Mouse (Mus musculus): ENCODE data around the gene Apbb1. TPM values are rescaled to one million over a fixed set of nuclear protein-coding genes. Genes with fewer than 3 reads are reported as not detected.

The Apbb1 gene
- polyA plus RNA-seq, 1 experiment = 0.52 TPM

- Histone ChIP-seq H3K27ac (ENCODE audit: insufficient read depth, low read depth, low read length) (no peak overlapping the region), H3K4me1 (ENCODE audit: control insufficient read depth, insufficient read depth, low read length) (no peaks in the 10 kb centered on the region), H3K4me3 (ENCODE audit: insufficient read depth, low read length) (no peak overlapping the region)
- no peak for TF ChIP-seq POLR2A (IDR thresholded peaks at IDR 0.05; ENCODE audit: borderline replicate concordance, low read depth, low read length)
- TF ChIP-seq CTCF (IDR thresholded peaks at IDR 0.05; ENCODE audit: low read depth, low read length) = no peak
These were observed 22.4 kb downstream of the Apbb1 start for GRCm38 (mm10) chr7:105559016-105559415.

- no peak overlapping the region for H3K27ac ChIP-seq (ENCODE audit: insufficient read depth, low read depth, low read length)
- no peak for TF ChIP-seq CTCF (IDR thresholded peaks at IDR 0.05; ENCODE audit: low read depth, low read length)
- no peak for TF ChIP-seq POLR2A (IDR thresholded peaks at IDR 0.05; ENCODE audit: borderline replicate concordance, low read depth, low read length)
- no peak overlapping the region for H3K4me3 ChIP-seq (ENCODE audit: insufficient read depth, low read length)
- peaks cover 4% of the 10 kb centered on the region; the same call in 1 of the 2 replicates for H3K4me1 ChIP-seq (ENCODE audit: control insufficient read depth, insufficient read depth, low read length)
These were observed 23.8 kb downstream of the Apbb1 start for GRCm38 (mm10) chr7:105557671-105558070.

GRCm38 (mm10) chr7:105556406-105556805 is 25.0 kb downstream of the Apbb1 start:
- no peak overlapping the region for H3K27ac ChIP-seq (ENCODE audit: insufficient read depth, low read depth, low read length)
- peaks cover 4% of the 10 kb centered on the region; the same call in 1 of the 2 replicates for H3K4me1 ChIP-seq (ENCODE audit: control insufficient read depth, insufficient read depth, low read length)
- TF ChIP-seq CTCF (IDR thresholded peaks at IDR 0.05; ENCODE audit: low read depth, low read length) = no peak
- H3K4me3 ChIP-seq (ENCODE audit: insufficient read depth, low read length) = no peak overlapping the region

- H3K27ac ChIP-seq (ENCODE audit: insufficient read depth, low read depth, low read length) = no peak overlapping the region
- TF ChIP-seq CTCF (IDR thresholded peaks at IDR 0.05; ENCODE audit: low read depth, low read length) (no peak), POLR2A (IDR thresholded peaks at IDR 0.05; ENCODE audit: borderline replicate concordance, low read depth, low read length) (no peak)
- H3K4me3 ChIP-seq (ENCODE audit: insufficient read depth, low read length) = no peak overlapping the region
- peaks cover 4% of the 10 kb centered on the region; the same call in 1 of the 2 replicates for H3K4me1 ChIP-seq (ENCODE audit: control insufficient read depth, insufficient read depth, low read length)
These were observed 25.9 kb downstream of the Apbb1 start for GRCm38 (mm10) chr7:105555571-105555970.

- Histone ChIP-seq H3K4me1 (ENCODE audit: control insufficient read depth, insufficient read depth, low read length) (peaks cover 4% of the 10 kb centered on the region; the same call in 1 of the 2 replicates), H3K4me3 (ENCODE audit: insufficient read depth, low read length) (peak within 1 kb of the TSS; percentile 74), H3K27ac (ENCODE audit: insufficient read depth, low read depth, low read length) (no peak within 1 kb of the TSS)
- no peak for TF ChIP-seq CTCF (IDR thresholded peaks at IDR 0.05; ENCODE audit: low read depth, low read length)
These were observed 27.1 kb downstream of the Apbb1 start, which contains the start of gene Smpd1 for GRCm38 (mm10) chr7:105554212-105554942. Gene Smpd1, plus strand, starts transcription at chr7:105554360.

GRCm38 (mm10) chr7:105553456-105554211 is 27.8 kb downstream of the Apbb1 start:
- TF ChIP-seq POLR2A (IDR thresholded peaks at IDR 0.05; ENCODE audit: borderline replicate concordance, low read depth, low read length) (no peak), CTCF (IDR thresholded peaks at IDR 0.05; ENCODE audit: low read depth, low read length) (no peak)
- no peak overlapping the region for H3K27ac ChIP-seq (ENCODE audit: insufficient read depth, low read depth, low read length)
- H3K4me3 ChIP-seq (ENCODE audit: insufficient read depth, low read length) = peak overlapping the region; percentile 74
- H3K4me1 ChIP-seq (ENCODE audit: control insufficient read depth, insufficient read depth, low read length) = peaks cover 4% of the 10 kb centered on the region; the same call in 1 of the 2 replicates

- no peak overlapping the region for H3K27ac ChIP-seq (ENCODE audit: insufficient read depth, low read depth, low read length)
- peaks cover 4% of the 10 kb centered on the region; the same call in 1 of the 2 replicates for H3K4me1 ChIP-seq (ENCODE audit: control insufficient read depth, insufficient read depth, low read length)
- H3K4me3 ChIP-seq (ENCODE audit: insufficient read depth, low read length) = no peak overlapping the region
- TF ChIP-seq POLR2A (IDR thresholded peaks at IDR 0.05; ENCODE audit: borderline replicate concordance, low read depth, low read length) (no peak), CTCF (IDR thresholded peaks at IDR 0.05; ENCODE audit: low read depth, low read length) (no peak)
These were observed 32.4 kb downstream of the Apbb1 start for GRCm38 (mm10) chr7:105549035-105549434.

GRCm38 (mm10) chr7:105547970-105548369 is 33.5 kb downstream of the Apbb1 start:
- no peak overlapping the region for H3K27ac ChIP-seq (ENCODE audit: insufficient read depth, low read depth, low read length)
- H3K4me3 ChIP-seq (ENCODE audit: insufficient read depth, low read length) = no peak overlapping the region
- no peaks in the 10 kb centered on the region for H3K4me1 ChIP-seq (ENCODE audit: control insufficient read depth, insufficient read depth, low read length)
- TF ChIP-seq POLR2A (IDR thresholded peaks at IDR 0.05; ENCODE audit: borderline replicate concordance, low read depth, low read length) (no peak), CTCF (IDR thresholded peaks at IDR 0.05; ENCODE audit: low read depth, low read length) (no peak)

- Histone ChIP-seq H3K4me3 (ENCODE audit: insufficient read depth, low read length) (no peak overlapping the region), H3K27ac (ENCODE audit: insufficient read depth, low read depth, low read length) (no peak overlapping the region), H3K4me1 (ENCODE audit: control insufficient read depth, insufficient read depth, low read length) (no peaks in the 10 kb centered on the region)
- no peak for TF ChIP-seq POLR2A (IDR thresholded peaks at IDR 0.05; ENCODE audit: borderline replicate concordance, low read depth, low read length)
- TF ChIP-seq CTCF (IDR thresholded peaks at IDR 0.05; ENCODE audit: low read depth, low read length) = no peak
These were observed 35.5 kb downstream of the Apbb1 start for GRCm38 (mm10) chr7:105545986-105546385.

- H3K4me1 ChIP-seq (ENCODE audit: control insufficient read depth, insufficient read depth, low read length) = 0 out of 2 replicates have a peak, but pooled peaks cover 2% of the 10 kb centered on the region
- TF ChIP-seq POLR2A (IDR thresholded peaks at IDR 0.05; ENCODE audit: borderline replicate concordance, low read depth, low read length) = no peak
- no peak for TF ChIP-seq CTCF (IDR thresholded peaks at IDR 0.05; ENCODE audit: low read depth, low read length)
- H3K4me3 ChIP-seq (ENCODE audit: insufficient read depth, low read length) = no peak overlapping the region
- no peak overlapping the region for H3K27ac ChIP-seq (ENCODE audit: insufficient read depth, low read depth, low read length)
These were observed 47.3 kb downstream of the Apbb1 start for GRCm38 (mm10) chr7:105534162-105534561.
